11 mouse cellular contexts compared by ENCODE assay signal in genomic region chr12:105346861-105347260, GRCm38 (mm10). TPM values are rescaled to one million over a fixed set of nuclear protein-coding genes. Genes with fewer than 3 reads are reported as not detected.
"Had no signal": no experiment of that assay in that cellular context is flagged by ENCODE, and none has a peak within 500 bp of the region (broad histone marks: within the 10 kb centered on the region; RNA-seq: fewer than 3 reads in every experiment).

No protein-coding gene starts in this region.

- DNase-seq: gastrocnemius, adult 2 months; gastrocnemius, postnatal 10 days; gastrocnemius, postnatal 25 days; heart, adult 18-20 months; heart, postnatal 10 days; heart, postnatal 4 days; liver; liver, embryonic 13.5 days had no signal

RNA-seq across cellular contexts. Expression of gene Tunar, which starts 13.2 kb away (rescaled TPM):
- total RNA-seq: gastrocnemius, adult 2 months; gastrocnemius, postnatal 10 days; gastrocnemius, postnatal 25 days; gastrocnemius, postnatal 4 days; granulocyte monocyte progenitor cell, adult 5-6 weeks; heart, adult 18-20 months; heart, postnatal 25 days; heart, postnatal 4 days had no signal
